Mouse (Mus musculus) heart, postnatal 0 days (tissue): ENCODE data around the gene Utp3. TPM values are rescaled to one million over a fixed set of nuclear protein-coding genes. Genes with fewer than 3 reads are reported as not detected.

Source experiments
- ATAC-seq: fragments of 200-750 bp; cut with Nextera tagmentation; 2 replicates; pipeline ENCODE4 v1.8.0; 2017; ENCODE audit warnings: low read depth, moderate number of reproducible peaks, moderate library complexity; ENCODE audit not compliant: insufficient read depth
- DNase-seq: peaks from one replicate; pipeline ENCODE4 v3.0.0-alpha.2; 2016; ENCODE audit warnings: low spot score
- H3K27ac ChIP-seq: fragments of 300-500 bp; sonication (generic); 2 replicates; pipeline ENCODE4 v1.5.1; 2014; ENCODE audit warnings: low read depth, mild to moderate bottlenecking
- H3K27me3 ChIP-seq: fragments of 300-500 bp; sonication (generic); 2 replicates; pipeline ENCODE4 v1.6.1; 2014; ENCODE audit warnings: low read length, mixed read lengths; ENCODE audit not compliant: control insufficient read depth, insufficient read depth
- H3K36me3 ChIP-seq: fragments of 300-500 bp; sonication (generic); replicated peaks from 2 replicates; pipeline ENCODE4 v1.6.1; 2014; ENCODE audit warnings: low read length, mixed read lengths; ENCODE audit not compliant: control insufficient read depth, insufficient read depth
- H3K4me1 ChIP-seq: fragments of 300-500 bp; sonication (generic); 2 replicates; pipeline ENCODE4 v1.6.1; 2014; ENCODE audit warnings: antibody characterized with exemption; ENCODE audit not compliant: control insufficient read depth, insufficient read depth
- H3K4me2 ChIP-seq: fragments of 300-500 bp; sonication (generic); 2 replicates; pipeline ENCODE4 v1.6.1; 2014; ENCODE audit warnings: low read depth, mild to moderate bottlenecking, low read length, moderate library complexity
- H3K4me3 ChIP-seq: fragments of 300-500 bp; sonication (generic); 2 replicates; pipeline ENCODE4 v1.5.1; 2014; ENCODE audit warnings: low read depth, low read length
- H3K9ac ChIP-seq: fragments of 300-500 bp; sonication (generic); replicated peaks from 2 replicates; pipeline ENCODE4 v1.6.1; 2014; ENCODE audit warnings: low read depth, low read length, mixed read lengths
- H3K9me3 ChIP-seq: fragments of 300-500 bp; sonication (generic); replicated peaks from 2 replicates; pipeline ENCODE4 v1.6.1; 2016; ENCODE audit warnings: low read length; ENCODE audit not compliant: control insufficient read depth
- CTCF ChIP-seq: IDR thresholded peaks from 2 replicates; pipeline ENCODE4 v1.5.1; 2016; ENCODE audit warnings: antibody characterized with exemption, control low read depth, low read depth
- EP300 ChIP-seq: IDR thresholded peaks from 2 replicates; pipeline ENCODE4 v1.6.1; 2016; ENCODE audit warnings: antibody characterized with exemption, low read depth
- WGBS: fragments of 180-500 bp; shearing (Covaris S2); extraction: QIAGEN DNeasy Blood & Tissue Kit; methylation state at CpG from one replicate; pipeline ENCODE4 v1.1.7; 2014; 5-methylcytosine and 5-hydroxymethylcytosine counted together
- polyA plus RNA-seq: library from polyadenylated mRNA; unstranded; fragments of >200 nt; fragmentation: Nextera tagmentation; extraction: Ambion mirVana; gene quantifications from 2 replicates; pipeline ENCODE4 v1.2.1, GENCODE M21; 2015
- total RNA-seq: library from RNA; depleted of rRNA; stranded (reverse); fragments of >200 nt; gene quantifications from 2 replicates; pipeline ENCODE4 v1.2.3, GENCODE M21; 2014; ENCODE audit warnings: low replicate concordance

The Utp3 gene
- total and polyA plus RNA-seq, 2 experiments from 2014 or later = 6.3 to 37.2 TPM

- DNase-seq (peak; percentile 31), ATAC-seq (peak; percentile 52)
- H3K4me1 ChIP-seq = peaks cover 19% of the 10 kb centered on the region
- peak overlapping the region; percentile 80 for H3K9ac ChIP-seq
- H3K27ac ChIP-seq = peak overlapping the region; percentile 96
- TF ChIP-seq EP300 (no peak), CTCF (no peak)
- 5% methylated on average over 29 of the region's 29 CpGs for WGBS
- H3K36me3 ChIP-seq = no peaks in the 10 kb centered on the region
- H3K4me3 ChIP-seq = peak overlapping the region; percentile 84
- H3K4me2 ChIP-seq = peak overlapping the region; percentile 76
- no peaks in the 10 kb centered on the region for H3K9me3 ChIP-seq
- no peaks in the 10 kb centered on the region for H3K27me3 ChIP-seq
Observed at GRCm38 (mm10) chr5:88553271-88554085, 784 bp upstream of the Utp3 start.

DNA sequence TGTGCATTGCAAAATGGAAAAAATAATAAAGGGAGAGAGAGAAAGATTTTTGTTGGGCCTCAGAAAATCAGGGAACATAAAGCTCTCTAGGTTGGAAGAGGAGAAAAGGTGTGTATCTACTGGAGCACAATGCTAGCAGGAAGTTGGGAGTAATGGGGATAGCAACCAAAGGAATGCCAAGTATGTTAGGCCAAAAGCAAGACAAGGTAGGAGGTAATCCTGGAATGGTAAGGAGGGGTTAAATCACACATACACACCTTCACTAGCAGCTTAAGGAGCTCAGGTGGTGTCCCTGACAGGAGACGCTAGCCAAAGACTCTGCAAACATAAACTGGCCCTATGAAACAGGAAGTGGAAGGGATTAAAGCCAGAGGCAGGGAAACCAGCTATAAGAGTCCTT is 4.7 kb downstream of the Utp3 start:
- no peak overlapping the region for H3K27ac ChIP-seq
- no peak overlapping the region for H3K4me2 ChIP-seq
- WGBS = 27% methylated on average over 1 of the region's 1 CpGs
- no peak for TF ChIP-seq EP300
- no peak for TF ChIP-seq CTCF
- no peak overlapping the region for H3K9ac ChIP-seq
- H3K4me1 ChIP-seq = peaks cover 15% of the 10 kb centered on the region
- no peak overlapping the region for H3K4me3 ChIP-seq
- DNase-seq (no peak), ATAC-seq (no peak)
- no peaks in the 10 kb centered on the region for H3K27me3 ChIP-seq
- no peaks in the 10 kb centered on the region for H3K9me3 ChIP-seq
- no peaks in the 10 kb centered on the region for H3K36me3 ChIP-seq

DNA sequence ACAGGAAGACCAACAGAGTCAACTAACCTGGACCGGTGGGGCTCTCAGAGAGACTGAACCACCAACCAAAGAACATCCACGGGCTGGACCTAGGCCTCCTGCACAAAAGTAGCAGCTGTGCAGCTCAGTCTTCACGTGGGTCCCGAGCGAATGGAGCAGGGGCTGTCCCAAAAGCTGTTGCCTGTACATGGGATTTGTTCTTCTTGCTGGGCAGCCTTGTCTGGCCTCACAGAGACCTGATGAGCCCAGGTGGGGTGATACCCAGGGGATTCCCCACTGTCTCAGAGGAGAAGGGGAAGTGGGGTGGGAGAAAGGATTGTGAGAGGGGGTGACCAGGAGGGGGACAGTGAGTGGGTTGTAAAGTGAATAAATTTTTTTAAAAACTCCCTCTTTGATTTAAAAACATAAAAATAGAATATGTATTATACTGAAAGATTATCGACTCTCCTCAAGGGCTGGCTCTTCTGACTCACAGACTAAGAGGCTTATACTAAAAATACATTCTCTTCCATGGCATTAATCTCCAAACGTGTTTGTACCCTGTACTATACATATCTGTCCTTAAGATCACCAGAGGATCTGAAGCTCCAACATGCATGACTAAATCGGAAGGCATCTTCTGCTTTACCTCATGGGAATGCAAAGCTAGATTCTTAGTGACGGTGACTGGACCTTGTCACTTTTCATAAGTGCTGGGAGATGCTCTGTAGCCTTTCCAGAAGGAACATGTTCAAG is 7.0 kb downstream of the Utp3 start:
- DNase-seq = no peak
- Histone ChIP-seq H3K27me3 (no peaks in the 10 kb centered on the region), H3K27ac (no peak overlapping the region), H3K4me2 (no peak overlapping the region), H3K4me3 (no peak overlapping the region), H3K9ac (no peak overlapping the region), H3K4me1 (0 out of 2 replicates have a peak, but pooled peaks cover 4% of the 10 kb centered on the region), H3K36me3 (no peaks in the 10 kb centered on the region), H3K9me3 (no peaks in the 10 kb centered on the region)
- WGBS = 67% methylated on average over 9 of the region's 9 CpGs
- no peak for TF ChIP-seq CTCF
- TF ChIP-seq EP300 = no peak
- ATAC-seq = no peak

- Histone ChIP-seq H3K4me2 (no peak overlapping the region), H3K4me1 (0 out of 2 replicates have a peak, but pooled peaks cover 6% of the 10 kb centered on the region), H3K36me3 (no peaks in the 10 kb centered on the region), H3K4me3 (no peak overlapping the region), H3K27me3 (no peaks in the 10 kb centered on the region), H3K9me3 (no peaks in the 10 kb centered on the region), H3K9ac (no peak overlapping the region), H3K27ac (no peak overlapping the region)
- TF ChIP-seq EP300 (no peak), CTCF (no peak)
- ATAC-seq (no peak), DNase-seq (no peak)
- 73% methylated on average over 8 of the region's 8 CpGs for WGBS
Observed at GRCm38 (mm10) chr5:88562863-88563780, 8.9 kb downstream of the Utp3 start.

- 1% methylated on average over 59 of the region's 71 CpGs for WGBS
- TF ChIP-seq CTCF (peak; percentile 52), EP300 (no peak)
Observed at GRCm38 (mm10) chr5:88564501-88565147, 10.4 kb downstream of the Utp3 start, which contains the start of gene Rufy3. Rufy3 (plus strand) TSS chr5:88565040.

More at GRCm38 (mm10) chr5:88564501-88565147, 10.4 kb downstream of the Utp3 start, which contains the start of gene Rufy3:
- DNase-seq (peak; percentile 82), ATAC-seq (peak; percentile 91)
- peak within 1 kb of the TSS; percentile 82 for H3K4me2 ChIP-seq
- H3K4me3 ChIP-seq = peak within 1 kb of the TSS; percentile 78
- peak within 1 kb of the TSS; percentile 82 for H3K9ac ChIP-seq
- 0 out of 2 replicates have a peak, but pooled peaks cover 6% of the 10 kb centered on the region for H3K4me1 ChIP-seq
- no peaks in the 10 kb centered on the region for H3K27me3 ChIP-seq
- H3K27ac ChIP-seq = peak within 1 kb of the TSS; percentile 93
- H3K9me3 ChIP-seq = no peaks in the 10 kb centered on the region
- 0 out of 2 replicates have a peak, but pooled peaks cover 4% of the 10 kb centered on the region for H3K36me3 ChIP-seq
